Mouse (Mus musculus): ENCODE results near the gene Gja6. TPM values are rescaled to one million over a fixed set of nuclear protein-coding genes. Genes with fewer than 3 reads are reported as not detected.

Gene Gja6
- polyA plus RNA-seq, 1 experiment, result 0.07 TPM

DNA sequence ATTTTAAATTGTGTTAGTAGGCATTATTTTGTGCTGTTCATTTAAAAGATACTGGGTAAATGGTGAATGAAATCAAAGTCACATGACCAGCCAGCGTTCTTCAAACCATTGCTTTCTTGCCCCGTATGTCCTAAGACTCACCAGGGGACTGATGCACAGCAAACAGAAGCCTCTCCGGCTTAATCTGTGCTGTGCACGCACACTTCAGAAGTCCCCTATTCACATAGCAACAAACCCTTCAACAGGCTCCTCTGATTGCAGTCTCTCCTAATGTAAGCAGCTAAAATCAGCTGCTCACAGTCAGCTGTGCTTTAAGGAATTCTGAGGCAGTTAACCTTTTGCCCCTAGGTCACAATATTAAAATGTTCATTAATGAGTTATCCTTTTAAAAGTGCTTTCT is 41.8 kb downstream of the Gja6 start:
- Histone ChIP-seq H3K27me3 (ENCODE audit: control insufficient read depth, insufficient read depth, low read length) (no peaks in the 10 kb centered on the region), H3K27ac (ENCODE audit: insufficient read depth, low read length) (no peak overlapping the region), H3K36me3 (ENCODE audit: control insufficient read depth, insufficient read depth, low read length) (no peaks in the 10 kb centered on the region), H3K4me1 (ENCODE audit: control insufficient read depth, insufficient read depth, insufficient read length) (no peaks in the 10 kb centered on the region), H3K4me3 (ENCODE audit: extremely low read depth, insufficient read depth, insufficient read length) (no peak overlapping the region)
- 92% methylated on average over 4 of the region's 4 CpGs for WGBS
- TF ChIP-seq POLR2A (IDR thresholded peaks at IDR 0.05; ENCODE audit: low read depth, low read length) (no peak), CTCF (IDR thresholded peaks at IDR 0.05; ENCODE audit: extremely low read depth, insufficient read depth, insufficient read length, insufficient replicate concordance) (no peak)
- DNase-seq (ENCODE audit: low read depth in 1 of 2, low spot score in 2 of 2), result no peak

DNA sequence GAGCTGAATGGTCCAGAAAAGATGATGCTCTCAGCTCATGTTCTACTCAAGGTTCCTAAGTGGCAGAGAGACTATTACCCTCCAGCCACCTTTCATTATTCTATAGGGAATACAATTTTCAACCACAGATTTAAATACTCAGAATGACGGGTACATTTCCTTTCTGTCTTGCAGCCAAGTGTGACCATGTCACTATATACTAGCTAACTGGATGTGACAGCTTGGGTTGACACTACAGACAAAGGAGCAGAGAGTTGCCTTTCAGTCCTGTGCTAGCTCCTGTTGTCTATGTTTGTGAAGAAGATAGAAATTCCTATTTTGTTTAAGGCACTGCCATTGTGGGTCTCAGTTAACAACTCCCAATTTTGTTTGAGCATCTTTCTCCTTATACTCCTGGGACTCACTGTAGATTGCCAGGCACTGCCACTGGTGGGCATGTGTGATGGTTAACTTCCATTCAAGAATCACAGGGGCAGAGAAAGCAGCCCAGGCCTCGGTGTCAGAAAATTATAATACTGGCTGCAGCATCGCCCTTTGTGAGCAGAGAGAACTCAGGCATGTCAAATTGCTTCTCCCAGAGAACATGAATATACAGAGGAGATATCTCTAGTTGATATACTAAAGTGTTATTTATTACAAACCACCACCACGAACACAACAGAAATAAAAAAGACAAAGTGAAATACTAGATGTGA is 43.0 kb downstream of the Gja6 start:
- DNase-seq (ENCODE audit: low read depth in 1 of 2, low spot score in 2 of 2), result no peak
- TF ChIP-seq POLR2A (IDR thresholded peaks at IDR 0.05; ENCODE audit: low read depth, low read length), result no peak
- no peak overlapping the region for H3K27ac ChIP-seq (ENCODE audit: insufficient read depth, low read length)
- 62% methylated on average over 4 of the region's 4 CpGs for WGBS
- no peaks in the 10 kb centered on the region for H3K4me1 ChIP-seq (ENCODE audit: control insufficient read depth, insufficient read depth, insufficient read length)
- no peaks in the 10 kb centered on the region for H3K27me3 ChIP-seq (ENCODE audit: control insufficient read depth, insufficient read depth, low read length)
- H3K36me3 ChIP-seq (ENCODE audit: control insufficient read depth, insufficient read depth, low read length), result no peaks in the 10 kb centered on the region
- H3K4me3 ChIP-seq (ENCODE audit: extremely low read depth, insufficient read depth, insufficient read length), result no peak overlapping the region

Other genes starting within 250 kb of the Gja6 start
- gene Ppef1, start 171.3 kb downstream of the Gja6 start, polyA plus RNA-seq (2012; rRNA removed), result not detected in 2 replicates
- not detected in 2 replicates for gene Rs1, start 139.0 kb downstream of the Gja6 start, polyA plus RNA-seq (2012; rRNA removed)
- gene Cdkl5, start 87.7 kb upstream of the Gja6 start, polyA plus RNA-seq (2012; rRNA removed), result 0.23 and 0.53 TPM in 2 replicates
- 0.11 and 0.12 TPM in 2 replicates for gene Scml2, start 210.1 kb upstream of the Gja6 start, polyA plus RNA-seq (2012; rRNA removed)